Mouse (Mus musculus) midbrain, embryonic 14.5 days (tissue): ENCODE measurements at regions not wholly inside any gene's neighbourhood (a gene's known extent, or its start where the extent isn't known, plus 50 kb on each side); places are given as distances from the start of the nearest gene placed in this dataset.

Experiments used
- ATAC-seq: fragments of 200-750 bp; cut with Nextera tagmentation; 2 replicates; pipeline ENCODE4 v1.8.0; 2017; ENCODE audit warnings: moderate number of reproducible peaks, moderate library complexity; ENCODE audit not compliant: low FRiP score, low TSS enrichment
- DNase-seq: peaks from one replicate; pipeline ENCODE4 v3.0.0-alpha.2; 2015
- H3K27ac ChIP-seq: fragments of 300-500 bp; sonication (generic); replicated peaks from 2 replicates; pipeline ENCODE4 v1.5.1; 2014; ENCODE audit warnings: mild to moderate bottlenecking, low read depth, low read length, moderate library complexity
- H3K27me3 ChIP-seq: fragments of 300-500 bp; sonication (generic); 2 replicates; pipeline ENCODE4 v1.6.1; 2014; ENCODE audit warnings: low read length, control low read depth, mixed read lengths; ENCODE audit not compliant: control insufficient read depth, insufficient read depth
- H3K36me3 ChIP-seq: fragments of 300-500 bp; sonication (generic); 2 replicates; pipeline ENCODE4 v1.6.1; 2014; ENCODE audit warnings: low read length, control low read depth; ENCODE audit not compliant: control insufficient read depth, insufficient read depth
- H3K4me1 ChIP-seq: fragments of 300-500 bp; sonication (generic); 2 replicates; pipeline ENCODE4 v1.6.1; 2014; ENCODE audit warnings: mild to moderate bottlenecking, antibody characterized with exemption, low read length, control low read depth; ENCODE audit not compliant: control insufficient read depth, insufficient read depth
- H3K4me2 ChIP-seq: fragments of 300-500 bp; sonication (generic); 2 replicates; pipeline ENCODE4 v1.6.1; 2014; ENCODE audit warnings: mild to moderate bottlenecking, low read length, moderate library complexity
- H3K4me3 ChIP-seq: fragments of 300-500 bp; sonication (generic); replicated peaks from 2 replicates; pipeline ENCODE4 v1.5.1; 2014; ENCODE audit warnings: low read depth, low read length
- H3K9ac ChIP-seq: fragments of 300-500 bp; sonication (generic); replicated peaks from 2 replicates; pipeline ENCODE4 v1.6.1; 2014; ENCODE audit warnings: mild to moderate bottlenecking, low read length, moderate library complexity
- H3K9me3 ChIP-seq: fragments of 300-500 bp; sonication (generic); 2 replicates; pipeline ENCODE4 v1.6.1; 2016; ENCODE audit warnings: low read length, control low read depth, mixed read lengths; ENCODE audit not compliant: control insufficient read depth
- WGBS: fragments of 180-500 bp; shearing (Covaris S2); extraction: QIAGEN DNeasy Blood & Tissue Kit; methylation state at CpG from one replicate; pipeline ENCODE4 v1.1.7; 2014; 5-methylcytosine and 5-hydroxymethylcytosine counted together

DNA sequence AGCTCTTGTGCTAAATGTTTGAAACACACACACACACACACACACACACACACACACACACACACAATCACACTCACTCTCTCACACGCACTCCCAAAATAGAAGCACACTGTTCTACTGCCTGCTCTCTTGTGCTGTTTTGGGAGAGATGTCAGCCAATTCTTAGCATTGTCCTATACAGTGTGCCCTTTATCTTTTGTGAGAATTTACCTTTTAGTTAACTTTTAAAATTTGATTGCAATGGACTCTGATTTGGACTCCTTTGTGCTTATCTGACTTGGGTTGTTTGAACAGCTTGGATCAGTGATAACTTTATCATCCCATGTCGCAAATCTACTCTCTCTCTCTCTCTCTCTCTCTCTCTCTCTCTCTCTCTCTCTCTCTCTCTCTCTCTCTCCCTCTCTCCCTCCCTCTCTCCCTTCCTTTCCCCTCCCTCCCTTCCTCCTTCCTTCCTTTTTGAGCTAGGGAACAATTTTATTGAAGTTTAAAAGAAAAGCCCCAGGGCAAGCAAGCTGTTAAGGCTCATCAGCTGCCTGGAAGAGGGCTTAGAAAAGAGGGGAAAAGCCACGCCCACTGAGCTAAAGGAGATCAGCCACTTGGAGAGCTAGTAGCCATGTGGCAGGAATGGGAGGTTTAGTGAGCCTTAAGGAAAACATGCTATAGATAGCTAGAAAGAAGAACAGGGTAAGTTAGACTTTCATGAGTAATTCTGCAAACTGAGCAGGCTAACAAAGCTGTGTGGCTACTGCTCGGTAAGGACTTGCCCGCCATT, 611.2 kb downstream of the Gm19410 start:
- peak; percentile 50 for DNase-seq
- H3K27me3 ChIP-seq, result no peaks in the 10 kb centered on the region
- WGBS, result 67% methylated on average over 5 of the region's 5 CpGs
- H3K9ac ChIP-seq, result no peak overlapping the region
- H3K4me2 ChIP-seq, result no peak overlapping the region
- H3K27ac ChIP-seq, result no peak overlapping the region
- no peak overlapping the region for H3K4me3 ChIP-seq
- no peaks in the 10 kb centered on the region for H3K9me3 ChIP-seq
- no peak for ATAC-seq
- no peaks in the 10 kb centered on the region for H3K4me1 ChIP-seq
- no peaks in the 10 kb centered on the region for H3K36me3 ChIP-seq

DNA sequence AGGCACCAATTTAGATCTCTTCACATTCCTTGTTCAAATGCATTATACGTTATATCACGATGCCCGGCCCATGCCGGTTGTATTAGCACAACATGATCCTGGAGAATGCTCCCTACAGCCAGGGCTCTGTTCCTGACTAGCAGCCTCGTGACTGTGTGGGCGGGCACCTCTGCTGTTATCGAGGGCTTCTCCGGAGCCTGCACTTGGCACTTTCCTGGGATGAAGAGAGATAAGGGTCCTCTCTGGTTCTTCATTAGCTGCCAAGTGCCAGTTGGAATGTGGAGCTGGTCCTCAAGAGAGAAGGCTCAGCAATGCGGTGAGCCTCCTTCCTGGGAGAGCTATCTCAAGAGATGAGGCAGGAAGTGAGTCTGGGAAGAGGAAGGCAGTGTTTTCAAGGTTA, 598.9 kb upstream of the AI429214 start:
- Histone ChIP-seq H3K9ac (no peak overlapping the region), H3K36me3 (no peaks in the 10 kb centered on the region), H3K27me3 (no peaks in the 10 kb centered on the region), H3K4me1 (no peaks in the 10 kb centered on the region), H3K27ac (no peak overlapping the region), H3K9me3 (no peaks in the 10 kb centered on the region), H3K4me2 (no peak overlapping the region), H3K4me3 (no peak overlapping the region)
- 85% methylated on average over 9 of the region's 9 CpGs for WGBS
- no peak for ATAC-seq
- DNase-seq, result no peak

DNA sequence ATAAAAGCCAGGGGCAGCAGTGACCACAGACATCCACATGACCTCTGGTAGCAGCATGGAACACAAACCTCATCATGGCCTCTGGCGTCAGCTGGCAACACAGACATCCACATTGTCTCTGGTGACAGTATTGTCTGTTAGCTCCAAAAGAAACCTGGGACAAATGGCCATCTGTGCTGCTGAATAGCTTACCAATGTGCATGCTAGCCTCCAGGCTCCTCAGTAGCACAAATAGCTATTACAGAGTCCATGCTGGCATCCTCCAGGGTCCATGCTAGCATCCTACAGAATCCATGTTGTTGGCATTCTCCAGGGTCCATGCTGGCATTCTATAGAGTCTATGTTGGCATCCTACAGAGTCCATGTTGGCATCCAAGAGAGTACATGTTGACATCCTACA, 596.9 kb upstream of the AI429214 start:
- DNase-seq, result no peak

DNA sequence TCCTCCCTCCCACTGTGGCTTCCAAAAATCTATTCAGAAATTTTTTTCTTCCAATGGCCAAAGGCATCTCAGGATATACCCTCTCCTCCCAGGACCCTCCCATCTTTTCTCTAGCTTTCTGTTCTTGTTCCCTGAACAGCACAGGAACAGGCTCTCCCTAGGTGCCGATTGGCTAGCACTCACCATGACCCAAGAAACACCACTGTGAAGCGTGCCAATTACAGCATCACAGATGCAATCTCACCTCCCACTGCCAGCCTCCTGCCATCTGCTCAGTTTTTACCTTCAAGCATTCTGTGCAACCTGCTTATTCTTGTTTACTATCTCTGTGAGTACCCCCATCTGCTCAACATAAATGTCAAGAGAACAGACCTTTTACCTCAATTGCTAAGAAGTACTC, 586.7 kb upstream of the AI429214 start:
- 86% methylated on average over 2 of the region's 2 CpGs for WGBS
- no peak overlapping the region for H3K4me2 ChIP-seq
- no peak for ATAC-seq
- no peaks in the 10 kb centered on the region for H3K9me3 ChIP-seq
- no peak for DNase-seq
- H3K4me3 ChIP-seq, result no peak overlapping the region
- H3K9ac ChIP-seq, result no peak overlapping the region
- no peaks in the 10 kb centered on the region for H3K36me3 ChIP-seq
- no peaks in the 10 kb centered on the region for H3K27me3 ChIP-seq
- no peak overlapping the region for H3K27ac ChIP-seq
- no peaks in the 10 kb centered on the region for H3K4me1 ChIP-seq

More for the DNA sequence above, 596.9 kb upstream of the AI429214 start:
- H3K4me2 ChIP-seq, result no peak overlapping the region
- no peaks in the 10 kb centered on the region for H3K9me3 ChIP-seq
- no peak overlapping the region for H3K9ac ChIP-seq
- no peaks in the 10 kb centered on the region for H3K36me3 ChIP-seq
- 62% methylated on average over 1 of the region's 1 CpGs for WGBS
- no peaks in the 10 kb centered on the region for H3K27me3 ChIP-seq
- ATAC-seq, result no peak
- H3K27ac ChIP-seq, result no peak overlapping the region
- no peaks in the 10 kb centered on the region for H3K4me1 ChIP-seq
- no peak overlapping the region for H3K4me3 ChIP-seq
